Mouse (Mus musculus): ENCODE data around the gene Gm10251. TPM values are rescaled to one million over a fixed set of nuclear protein-coding genes. Genes with fewer than 3 reads are reported as not detected.
A peak's percentile ranks its signal among the peaks of the same experiment; 100 is the strongest.
"Not testable (repeated sequence)": the region's sequence is repeated elsewhere in the genome, so short reads cannot be mapped to it uniquely, and the experiment has no call there.

The Gm10251 gene
- not detected in 2 replicates for total RNA-seq (2014; rRNA removed; ENCODE audit: low replicate concordance)
- not detected in 2 replicates for polyA plus RNA-seq (2015; fragmentation: Nextera tagmentation; extraction: Ambion mirVana)

- not testable (repeated sequence) for ATAC-seq (ENCODE audit: insufficient read depth, low read depth); H3K9ac ChIP-seq (replicated peaks; ENCODE audit: low read depth, low read length)
- no CpG with 5 or more reads among the region's 1 CpGs for WGBS
These were observed at the start of gene Gm10251 for GRCm38 (mm10) chr14:6684070-6684469. TSS of gene Gm10251 (minus strand) at chr14:6684170.

DNA sequence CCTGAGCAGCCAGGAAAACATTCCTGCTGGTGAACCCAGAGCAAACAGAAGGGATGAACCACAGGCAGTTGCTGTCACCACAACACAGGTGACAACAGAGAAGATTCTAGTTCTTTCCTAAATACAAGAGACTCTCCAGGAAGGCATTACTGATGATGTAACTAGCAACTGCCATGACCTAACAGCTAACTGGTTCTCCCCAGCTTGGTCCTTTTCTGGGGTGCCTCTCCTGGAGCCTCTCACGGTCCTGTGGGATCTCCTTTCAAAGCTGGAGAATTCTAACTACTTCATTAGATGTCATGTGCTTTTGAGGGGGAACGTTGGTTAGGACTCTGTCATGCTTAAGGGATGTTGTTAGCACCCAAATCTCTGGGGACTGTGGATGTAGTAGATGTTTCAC lies 36.2 kb upstream of the Gm10251 start, which contains the start of gene Gm8050:
Gene Gm8050, minus strand, starts transcription at position 101 of the 400 bp plus-strand sequence.
- H3K9ac ChIP-seq (replicated peaks; ENCODE audit: low read depth, low read length); H3K36me3 ChIP-seq (replicated peaks; ENCODE audit: control insufficient read depth, insufficient read depth, low read length); H3K4me1 ChIP-seq (ENCODE audit: control insufficient read depth, insufficient read depth); H3K27ac ChIP-seq (ENCODE audit: low read depth); H3K27me3 ChIP-seq (ENCODE audit: control insufficient read depth, insufficient read depth, low read length); H3K9me3 ChIP-seq (replicated peaks; ENCODE audit: control insufficient read depth, low read length); DNase-seq (ENCODE audit: low spot score); H3K4me3 ChIP-seq (ENCODE audit: low read depth, low read length); ATAC-seq (ENCODE audit: insufficient read depth, low read depth); H3K4me2 ChIP-seq (ENCODE audit: low read depth, low read length): not testable (repeated sequence)
- WGBS, result no CpG with 5 or more reads among the region's 2 CpGs

More at GRCm38 (mm10) chr14:6684070-6684469, at the start of gene Gm10251:
- not testable (repeated sequence) for DNase-seq (ENCODE audit: low spot score); H3K27ac ChIP-seq (ENCODE audit: low read depth); H3K4me1 ChIP-seq (ENCODE audit: control insufficient read depth, insufficient read depth); H3K9me3 ChIP-seq (replicated peaks; ENCODE audit: control insufficient read depth, low read length); H3K36me3 ChIP-seq (replicated peaks; ENCODE audit: control insufficient read depth, insufficient read depth, low read length); H3K4me2 ChIP-seq (ENCODE audit: low read depth, low read length); H3K4me3 ChIP-seq (ENCODE audit: low read depth, low read length); H3K27me3 ChIP-seq (ENCODE audit: control insufficient read depth, insufficient read depth, low read length)

DNA sequence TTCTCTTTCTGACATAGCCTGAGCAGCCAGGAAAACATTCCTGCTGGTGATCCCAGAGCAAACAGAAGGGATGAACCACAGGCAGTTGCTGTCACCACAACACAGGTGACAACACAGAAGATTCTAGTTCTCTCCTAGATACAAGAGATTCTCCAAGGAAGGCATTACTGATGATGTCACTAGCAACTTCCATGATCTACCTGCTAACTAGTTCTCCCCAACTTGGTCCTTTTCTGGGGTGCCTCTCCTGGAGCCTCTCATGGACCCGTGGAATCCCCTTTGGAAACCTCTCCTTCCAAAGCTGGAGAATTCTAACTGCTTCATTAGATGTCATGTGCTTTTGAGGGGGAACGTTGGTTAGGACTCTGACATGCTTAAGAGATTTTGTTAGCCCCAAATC lies 61.7 kb downstream of the Gm10251 start, which contains the start of gene Gm3460:
Gene Gm3460, minus strand, starts transcription at position 101 of the 400 bp plus-strand sequence.
- ATAC-seq (ENCODE audit: insufficient read depth, low read depth); H3K36me3 ChIP-seq (replicated peaks; ENCODE audit: control insufficient read depth, insufficient read depth, low read length); H3K4me2 ChIP-seq (ENCODE audit: low read depth, low read length); H3K9ac ChIP-seq (replicated peaks; ENCODE audit: low read depth, low read length); H3K9me3 ChIP-seq (replicated peaks; ENCODE audit: control insufficient read depth, low read length); H3K4me1 ChIP-seq (ENCODE audit: control insufficient read depth, insufficient read depth); DNase-seq (ENCODE audit: low spot score); H3K4me3 ChIP-seq (ENCODE audit: low read depth, low read length); H3K27me3 ChIP-seq (ENCODE audit: control insufficient read depth, insufficient read depth, low read length); H3K27ac ChIP-seq (ENCODE audit: low read depth): not testable (repeated sequence)
- WGBS, result 56% methylated on average over 1 of the region's 2 CpGs

- no CpG with 5 or more reads among the region's 1 CpGs for WGBS
- not testable (repeated sequence) for DNase-seq (ENCODE audit: low spot score); ATAC-seq (ENCODE audit: insufficient read depth, low read depth)
These were observed 77.5 kb downstream of the Gm10251 start for GRCm38 (mm10) chr14:6606436-6606835.

DNA sequence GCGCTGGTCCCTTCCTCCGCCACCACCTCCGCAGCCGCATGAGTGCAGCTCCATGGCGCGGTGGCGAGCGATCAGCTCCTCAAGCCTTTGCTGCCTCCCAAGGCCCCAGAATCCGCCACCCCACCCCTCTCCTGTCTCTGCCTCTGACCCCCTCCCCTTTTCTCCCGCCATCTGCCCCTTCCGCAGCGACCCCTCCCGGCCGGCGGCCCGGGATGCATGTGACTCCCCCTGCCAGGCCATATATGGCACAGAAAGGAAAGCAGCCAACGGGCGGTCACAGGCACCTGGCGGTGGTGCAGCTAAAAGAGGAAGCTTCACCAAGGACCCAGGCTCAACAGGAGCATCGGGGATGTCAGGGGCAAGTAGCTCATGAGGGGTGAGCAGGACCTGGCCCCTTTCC lies 79.0 kb downstream of the Gm10251 start:
- peak; percentile 17 for DNase-seq (ENCODE audit: low spot score)
- ATAC-seq (ENCODE audit: insufficient read depth, low read depth); H3K9ac ChIP-seq (replicated peaks; ENCODE audit: low read depth, low read length); H3K4me1 ChIP-seq (ENCODE audit: control insufficient read depth, insufficient read depth); H3K9me3 ChIP-seq (replicated peaks; ENCODE audit: control insufficient read depth, low read length); H3K36me3 ChIP-seq (replicated peaks; ENCODE audit: control insufficient read depth, insufficient read depth, low read length); H3K27ac ChIP-seq (ENCODE audit: low read depth); H3K27me3 ChIP-seq (ENCODE audit: control insufficient read depth, insufficient read depth, low read length): not testable (repeated sequence)
- WGBS, result 7% methylated on average over 14 of the region's 20 CpGs
- Histone ChIP-seq H3K4me3 (ENCODE audit: low read depth, low read length) (peak overlapping the region; percentile 39), H3K4me2 (ENCODE audit: low read depth, low read length) (peak overlapping the region; percentile 57)
- TF ChIP-seq CTCF (IDR thresholded peaks at IDR 0.05; ENCODE audit: low read depth), result peak; percentile 45

More at GRCm38 (mm10) chr14:6606436-6606835, 77.5 kb downstream of the Gm10251 start:
- not testable (repeated sequence) for H3K4me3 ChIP-seq (ENCODE audit: low read depth, low read length); H3K36me3 ChIP-seq (replicated peaks; ENCODE audit: control insufficient read depth, insufficient read depth, low read length); H3K27ac ChIP-seq (ENCODE audit: low read depth); H3K9ac ChIP-seq (replicated peaks; ENCODE audit: low read depth, low read length); H3K27me3 ChIP-seq (ENCODE audit: control insufficient read depth, insufficient read depth, low read length); H3K4me2 ChIP-seq (ENCODE audit: low read depth, low read length); H3K9me3 ChIP-seq (replicated peaks; ENCODE audit: control insufficient read depth, low read length); H3K4me1 ChIP-seq (ENCODE audit: control insufficient read depth, insufficient read depth)

DNA sequence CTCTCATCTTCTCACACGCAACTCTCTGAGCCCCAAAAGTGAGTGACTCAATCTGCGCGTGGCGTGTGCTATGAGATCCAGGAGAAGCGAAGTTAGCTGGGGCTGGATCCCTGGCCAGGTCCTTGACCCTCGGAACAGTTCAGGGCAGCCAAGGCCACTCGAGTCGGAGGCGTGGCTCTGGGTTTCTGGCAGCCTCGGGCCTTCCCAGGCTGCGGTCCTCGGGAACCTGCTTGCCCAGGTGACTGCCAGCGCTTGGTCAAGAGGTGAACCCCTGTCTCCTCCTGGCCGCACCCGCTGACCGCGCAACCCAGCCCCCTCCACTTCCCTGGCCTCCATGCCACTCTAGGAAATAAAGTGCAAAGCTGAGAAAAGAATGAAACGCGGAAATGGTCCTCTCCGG lies 79.4 kb downstream of the Gm10251 start:
- H3K27me3 ChIP-seq (ENCODE audit: control insufficient read depth, insufficient read depth, low read length); H3K4me1 ChIP-seq (ENCODE audit: control insufficient read depth, insufficient read depth); H3K9me3 ChIP-seq (replicated peaks; ENCODE audit: control insufficient read depth, low read length); DNase-seq (ENCODE audit: low spot score); H3K36me3 ChIP-seq (replicated peaks; ENCODE audit: control insufficient read depth, insufficient read depth, low read length); H3K27ac ChIP-seq (ENCODE audit: low read depth); ATAC-seq (ENCODE audit: insufficient read depth, low read depth); H3K9ac ChIP-seq (replicated peaks; ENCODE audit: low read depth, low read length): not testable (repeated sequence)
- H3K4me2 ChIP-seq (ENCODE audit: low read depth, low read length), result peak overlapping the region; percentile 57
- 5% methylated on average over 17 of the region's 20 CpGs for WGBS
- peak overlapping the region; percentile 39 for H3K4me3 ChIP-seq (ENCODE audit: low read depth, low read length)

DNA sequence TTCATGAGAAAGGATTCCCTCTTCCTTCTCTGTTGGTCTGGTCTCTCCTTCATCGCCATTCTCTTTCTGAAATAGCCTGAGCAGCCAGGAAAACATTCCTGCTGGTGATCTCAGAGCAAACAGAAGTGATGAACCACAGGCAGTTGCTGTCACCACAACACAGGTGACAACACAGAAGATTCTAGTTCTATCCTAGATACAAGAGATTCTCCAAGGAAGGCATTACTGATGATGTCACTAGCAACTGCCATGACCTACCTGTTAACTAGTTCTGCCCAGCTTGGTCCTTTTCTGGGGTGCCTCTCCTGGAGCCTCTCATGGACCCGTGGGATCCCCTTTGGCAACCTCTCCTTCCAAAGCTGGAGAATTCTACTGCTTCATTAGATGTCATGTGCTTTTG lies 93.5 kb downstream of the Gm10251 start, which contains the start of gene Gm3629:
Gene Gm3629, minus strand, starts transcription at position 101 of the 400 bp plus-strand sequence.
- H3K9me3 ChIP-seq (replicated peaks; ENCODE audit: control insufficient read depth, low read length), result not testable (repeated sequence)

More for the DNA sequence above, 93.5 kb downstream of the Gm10251 start, which contains the start of gene Gm3629:
- not testable (repeated sequence) for H3K27ac ChIP-seq (ENCODE audit: low read depth); ATAC-seq (ENCODE audit: insufficient read depth, low read depth); DNase-seq (ENCODE audit: low spot score); H3K9ac ChIP-seq (replicated peaks; ENCODE audit: low read depth, low read length); H3K4me2 ChIP-seq (ENCODE audit: low read depth, low read length); H3K27me3 ChIP-seq (ENCODE audit: control insufficient read depth, insufficient read depth, low read length); H3K4me1 ChIP-seq (ENCODE audit: control insufficient read depth, insufficient read depth); H3K36me3 ChIP-seq (replicated peaks; ENCODE audit: control insufficient read depth, insufficient read depth, low read length); H3K4me3 ChIP-seq (ENCODE audit: low read depth, low read length)
- 20% methylated on average over 1 of the region's 2 CpGs for WGBS

All from heart, postnatal 0 days (tissue).